Mouse (Mus musculus): ENCODE measurements at regions not wholly inside any gene's neighbourhood (a gene's known extent, or its start where the extent isn't known, plus 50 kb on each side); places are given as distances from the start of the nearest gene placed in this dataset.
"Not testable (repeated sequence)": the region's sequence is repeated elsewhere in the genome, so short reads cannot be mapped to it uniquely, and the experiment has no call there.

- Histone ChIP-seq H3K9ac (no peak overlapping the region), H3K36me3 (no peaks in the 10 kb centered on the region), H3K27me3 (no peaks in the 10 kb centered on the region), H3K4me2 (no peak overlapping the region), H3K4me1 (no peaks in the 10 kb centered on the region), H3K4me3 (replicated peaks) (no peak overlapping the region), H3K9me3 (replicated peaks) (no peaks in the 10 kb centered on the region), H3K27ac (no peak overlapping the region)
- WGBS, result 89% methylated on average over 3 of the region's 3 CpGs
- ATAC-seq (replicated peaks; ENCODE audit: low FRiP score), result no peak
Observed at GRCm38 (mm10) chr12:55974262-55974661, 138.1 kb downstream of the Brms1l start.

GRCm38 (mm10) chr12:55959319-55959718 lies 123.2 kb downstream of the Brms1l start:
- not testable (repeated sequence) for H3K27me3 ChIP-seq; H3K4me2 ChIP-seq; H3K4me1 ChIP-seq; H3K36me3 ChIP-seq; H3K9ac ChIP-seq; H3K4me3 ChIP-seq (replicated peaks); H3K27ac ChIP-seq; H3K9me3 ChIP-seq (replicated peaks); ATAC-seq (replicated peaks; ENCODE audit: low FRiP score)
- 91% methylated on average over 3 of the region's 3 CpGs for WGBS

- Histone ChIP-seq H3K9me3 (replicated peaks) (no peaks in the 10 kb centered on the region), H3K4me2 (no peak overlapping the region), H3K9ac (no peak overlapping the region), H3K36me3 (no peaks in the 10 kb centered on the region), H3K27me3 (no peaks in the 10 kb centered on the region), H3K4me3 (replicated peaks) (no peak overlapping the region), H3K4me1 (no peaks in the 10 kb centered on the region), H3K27ac (no peak overlapping the region)
- ATAC-seq (replicated peaks; ENCODE audit: low FRiP score), result no peak
- WGBS, result 92% methylated on average over 6 of the region's 6 CpGs
Observed at GRCm38 (mm10) chr12:55940566-55940965, 104.4 kb downstream of the Brms1l start.

- Histone ChIP-seq H3K4me2 (no peak overlapping the region), H3K27me3 (no peaks in the 10 kb centered on the region), H3K4me3 (replicated peaks) (no peak overlapping the region), H3K36me3 (no peaks in the 10 kb centered on the region), H3K4me1 (no peaks in the 10 kb centered on the region), H3K27ac (no peak overlapping the region), H3K9me3 (replicated peaks) (no peaks in the 10 kb centered on the region), H3K9ac (no peak overlapping the region)
- no peak for ATAC-seq (replicated peaks; ENCODE audit: low FRiP score)
- 72% methylated on average over 10 of the region's 10 CpGs for whole genome bisulfite sequencing
Observed at GRCm38 (mm10) chr12:55939281-55940142, 103.4 kb downstream of the Brms1l start.

- Histone ChIP-seq H3K36me3 (no peaks in the 10 kb centered on the region), H3K9ac (no peak overlapping the region), H3K9me3 (replicated peaks) (no peaks in the 10 kb centered on the region), H3K27ac (no peak overlapping the region), H3K4me3 (replicated peaks) (no peak overlapping the region), H3K4me2 (no peak overlapping the region), H3K4me1 (no peaks in the 10 kb centered on the region), H3K27me3 (no peaks in the 10 kb centered on the region)
- ATAC-seq (replicated peaks; ENCODE audit: low FRiP score), result no peak
- 72% methylated on average over 1 of the region's 1 CpGs for whole genome bisulfite sequencing
Observed at GRCm38 (mm10) chr12:55934172-55934571, 98.0 kb downstream of the Brms1l start.

- Histone ChIP-seq H3K4me1 (no peaks in the 10 kb centered on the region), H3K36me3 (no peaks in the 10 kb centered on the region), H3K9me3 (replicated peaks) (no peaks in the 10 kb centered on the region), H3K4me2 (no peak overlapping the region), H3K9ac (no peak overlapping the region), H3K27me3 (no peaks in the 10 kb centered on the region), H3K4me3 (replicated peaks) (no peak overlapping the region), H3K27ac (no peak overlapping the region)
- 69% methylated on average over 11 of the region's 11 CpGs for WGBS
- no peak for ATAC-seq (replicated peaks; ENCODE audit: low FRiP score)
Observed at GRCm38 (mm10) chr12:55933417-55933816, 97.3 kb downstream of the Brms1l start.

- WGBS, result 76% methylated on average over 4 of the region's 4 CpGs
- no peak for ATAC-seq (replicated peaks; ENCODE audit: low FRiP score)
- H3K27ac ChIP-seq, result no peak overlapping the region
Observed at GRCm38 (mm10) chr12:55930468-55930867, 94.3 kb downstream of the Brms1l start.

GRCm38 (mm10) chr12:55926974-55927321 lies 90.8 kb downstream of the Brms1l start:
- H3K9ac ChIP-seq, result no peak overlapping the region
- ATAC-seq (replicated peaks; ENCODE audit: low FRiP score), result no peak
- WGBS, result 75% methylated on average over 1 of the region's 1 CpGs

More at GRCm38 (mm10) chr12:55930468-55930867, 94.3 kb downstream of the Brms1l start:
- no peak overlapping the region for H3K4me3 ChIP-seq (replicated peaks)
- no peak overlapping the region for H3K9ac ChIP-seq
- no peaks in the 10 kb centered on the region for H3K27me3 ChIP-seq
- no peaks in the 10 kb centered on the region for H3K36me3 ChIP-seq
- H3K4me2 ChIP-seq, result no peak overlapping the region
- H3K9me3 ChIP-seq (replicated peaks), result no peaks in the 10 kb centered on the region
- H3K4me1 ChIP-seq, result no peaks in the 10 kb centered on the region

GRCm38 (mm10) chr12:55926276-55926973 lies 90.3 kb downstream of the Brms1l start:
- H3K9me3 ChIP-seq (replicated peaks), result no peaks in the 10 kb centered on the region
- no peaks in the 10 kb centered on the region for H3K4me1 ChIP-seq
- no peak overlapping the region for H3K9ac ChIP-seq
- ATAC-seq (replicated peaks; ENCODE audit: low FRiP score), result no peak
- H3K4me2 ChIP-seq, result no peak overlapping the region
- no peak overlapping the region for H3K4me3 ChIP-seq (replicated peaks)
- H3K36me3 ChIP-seq, result no peaks in the 10 kb centered on the region
- WGBS, result 64% methylated on average over 2 of the region's 2 CpGs
- H3K27ac ChIP-seq, result no peak overlapping the region
- H3K27me3 ChIP-seq, result no peaks in the 10 kb centered on the region

More at GRCm38 (mm10) chr12:55926974-55927321, 90.8 kb downstream of the Brms1l start:
- Histone ChIP-seq H3K4me2 (no peak overlapping the region), H3K4me3 (replicated peaks) (no peak overlapping the region), H3K36me3 (no peaks in the 10 kb centered on the region), H3K27ac (no peak overlapping the region), H3K27me3 (no peaks in the 10 kb centered on the region), H3K9me3 (replicated peaks) (no peaks in the 10 kb centered on the region), H3K4me1 (no peaks in the 10 kb centered on the region)
